Mouse (Mus musculus) right cerebral cortex, postnatal 4 days (tissue): ENCODE measurements around the gene Vwf.

Experiments used
- DNase-seq: peaks from one replicate; pipeline ENCODE4 v3.0.0-alpha.2; 2022

The Vwf gene

GRCm38 (mm10) chr6:125651335-125651734, 104.8 kb downstream of the Vwf start:
- no peak for DNase-seq

- DNase-seq = no peak
Observed at GRCm38 (mm10) chr6:125653416-125653815, 106.8 kb downstream of the Vwf start.

GRCm38 (mm10) chr6:125656921-125657320, 110.3 kb downstream of the Vwf start:
- DNase-seq = no peak

- no peak for DNase-seq
Observed at GRCm38 (mm10) chr6:125657966-125658365, 111.4 kb downstream of the Vwf start.

DNA sequence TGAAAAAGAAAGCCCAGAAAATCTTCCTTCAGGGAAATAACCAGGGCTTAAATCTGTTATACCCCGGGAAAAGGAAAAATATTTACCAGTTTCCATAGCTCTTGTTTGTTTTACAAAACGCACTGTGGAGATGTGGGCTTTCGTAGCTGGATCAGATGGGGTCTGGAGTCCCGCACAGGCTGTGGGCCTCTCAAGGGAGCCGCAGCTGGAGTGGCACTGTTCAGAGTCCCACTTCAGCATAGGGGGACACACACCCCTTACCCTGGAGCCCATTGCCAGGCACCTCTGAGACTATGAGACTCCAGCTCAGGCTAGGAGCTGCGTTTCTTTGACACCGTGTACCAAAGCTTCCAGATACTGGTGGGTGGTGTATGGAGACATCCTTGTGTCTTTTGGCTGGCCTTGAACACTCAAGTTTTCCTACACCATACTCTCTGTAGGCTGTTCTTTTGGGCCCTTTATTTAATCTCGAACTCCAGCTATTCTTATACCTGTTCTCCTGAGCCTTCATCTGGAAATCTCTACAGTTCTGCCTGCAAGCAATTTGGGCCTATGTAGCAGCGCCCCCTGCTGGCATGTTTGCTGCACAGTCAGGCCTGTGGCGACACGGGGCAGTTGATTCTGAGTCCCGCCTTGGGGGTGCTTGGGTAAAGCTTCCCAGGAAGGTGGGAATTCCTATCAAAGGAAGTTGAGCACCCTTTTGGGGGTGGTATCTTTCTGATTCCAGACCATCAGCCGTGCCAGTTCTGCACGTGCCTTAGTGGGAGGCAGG, 114.7 kb downstream of the Vwf start:
- peak; percentile 83 for DNase-seq

DNA sequence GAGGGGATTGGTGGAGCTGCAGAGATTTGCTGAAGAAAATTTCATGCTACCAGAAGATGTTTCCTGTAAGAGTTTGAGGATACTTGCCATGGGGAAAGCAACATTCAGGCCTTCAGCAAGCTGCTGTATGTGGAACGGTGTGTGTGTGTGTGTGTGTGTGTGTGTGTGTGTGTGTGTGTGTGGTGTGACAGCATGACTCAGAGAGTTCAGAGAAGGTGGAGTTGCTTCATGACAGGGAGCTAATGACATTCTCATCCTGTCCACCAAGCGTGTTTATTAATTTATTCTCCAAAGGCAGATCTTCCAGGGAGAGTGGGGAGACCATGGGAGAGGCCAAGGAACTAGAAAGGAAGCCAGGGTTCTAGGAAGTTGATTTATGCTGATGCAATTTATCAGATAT, 117.3 kb downstream of the Vwf start:
- no peak for DNase-seq

- DNase-seq = no peak
Observed at GRCm38 (mm10) chr6:125671835-125672234, 125.3 kb downstream of the Vwf start.

GRCm38 (mm10) chr6:125678492-125678891, 131.9 kb downstream of the Vwf start:
- DNase-seq = no peak

GRCm38 (mm10) chr6:125680613-125681012, 134.0 kb downstream of the Vwf start:
- DNase-seq = no peak

DNA sequence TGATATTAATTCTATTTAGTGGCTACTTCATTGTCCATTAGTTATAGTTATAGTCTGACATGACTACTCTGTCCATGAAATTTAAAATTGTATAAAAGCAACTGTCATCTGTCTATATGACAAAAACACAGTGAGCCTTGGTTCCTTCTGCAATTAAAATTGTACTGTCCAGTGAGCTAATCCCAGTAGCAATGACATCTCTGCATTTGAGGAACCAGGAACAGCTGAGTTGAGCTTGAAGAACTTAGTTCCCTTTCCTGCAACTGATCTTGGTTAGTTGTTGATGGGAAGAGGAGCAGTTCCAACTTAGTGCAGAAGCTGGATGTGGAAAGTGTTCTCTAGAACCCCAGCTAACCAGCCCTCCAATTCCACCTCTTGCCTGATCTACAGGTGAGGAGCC, 138.8 kb downstream of the Vwf start:
- DNase-seq = no peak

DNA sequence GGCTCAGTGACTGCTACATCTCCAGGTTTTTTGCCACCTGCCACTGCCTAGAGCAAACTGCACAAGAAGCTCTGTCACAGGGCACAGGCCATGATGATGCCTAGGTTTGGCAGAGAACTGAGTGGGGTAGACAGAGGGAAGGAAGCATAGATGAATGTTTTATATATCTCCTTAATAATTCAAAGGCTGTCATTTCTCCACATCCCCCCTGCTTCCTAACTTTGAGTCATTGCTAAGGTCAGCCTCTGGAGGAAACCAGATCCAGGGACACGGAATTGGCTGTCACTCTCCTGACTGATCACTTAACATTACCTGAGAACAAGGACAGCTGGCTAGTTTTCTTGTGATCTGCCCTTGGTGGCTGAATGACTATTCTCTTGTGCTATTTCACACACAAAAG, 141.4 kb downstream of the Vwf start:
- no peak for DNase-seq

DNA sequence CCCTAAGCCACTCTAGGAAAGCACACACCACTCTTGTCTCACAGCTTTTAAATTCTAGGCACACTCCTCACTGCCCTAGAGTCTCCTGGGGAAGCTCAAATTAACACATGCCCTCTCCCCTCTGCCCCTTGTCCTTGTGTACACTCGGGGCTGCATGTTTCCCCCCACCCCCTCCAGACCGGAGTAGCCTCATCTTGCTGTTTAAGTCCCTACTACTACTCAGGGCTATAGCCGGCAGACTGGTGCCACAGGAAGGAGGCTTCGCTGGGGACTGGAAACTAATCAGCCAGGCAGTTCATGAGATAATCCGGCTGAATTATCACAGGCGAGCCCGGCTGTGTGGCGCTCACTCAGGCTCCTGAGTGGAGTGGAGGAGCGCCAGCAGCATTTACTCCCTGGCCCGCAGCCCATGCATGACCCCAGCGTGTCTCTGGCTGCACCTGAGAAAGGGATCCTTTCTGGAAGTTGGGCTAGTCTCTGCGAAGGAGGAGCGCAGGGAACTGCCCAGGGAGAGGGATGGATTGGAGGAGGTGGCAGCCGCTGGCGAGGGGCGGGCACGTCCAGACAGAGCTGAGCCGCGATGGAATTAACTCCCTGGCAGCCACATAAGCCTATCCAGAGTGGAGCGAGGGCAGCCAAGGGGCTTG, 143.6 kb downstream of the Vwf start, which contains the start of gene Ano2:
Ano2 (plus strand) TSS at position 363 of the 647 bp plus-strand sequence.
- DNase-seq = peak; percentile 16

DNA sequence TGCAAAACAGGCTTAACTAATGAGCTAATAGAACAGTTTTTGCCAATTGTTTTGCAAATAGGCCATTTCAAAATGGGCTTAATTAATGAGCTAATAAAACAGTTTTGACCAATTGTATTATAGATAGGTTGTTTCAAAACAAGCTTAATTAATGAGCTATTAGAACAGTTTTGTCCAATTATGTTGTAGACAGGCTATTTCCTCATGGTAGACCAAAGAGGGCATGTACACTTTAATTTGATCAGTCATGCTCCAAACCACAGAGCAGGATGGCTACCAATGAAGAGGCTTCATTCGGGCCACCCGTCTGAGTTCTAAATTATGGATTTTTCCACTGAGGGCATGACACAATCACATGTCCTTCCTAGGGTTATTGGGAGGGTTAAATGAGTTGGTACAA, 154.6 kb downstream of the Vwf start:
- no peak for DNase-seq

DNA sequence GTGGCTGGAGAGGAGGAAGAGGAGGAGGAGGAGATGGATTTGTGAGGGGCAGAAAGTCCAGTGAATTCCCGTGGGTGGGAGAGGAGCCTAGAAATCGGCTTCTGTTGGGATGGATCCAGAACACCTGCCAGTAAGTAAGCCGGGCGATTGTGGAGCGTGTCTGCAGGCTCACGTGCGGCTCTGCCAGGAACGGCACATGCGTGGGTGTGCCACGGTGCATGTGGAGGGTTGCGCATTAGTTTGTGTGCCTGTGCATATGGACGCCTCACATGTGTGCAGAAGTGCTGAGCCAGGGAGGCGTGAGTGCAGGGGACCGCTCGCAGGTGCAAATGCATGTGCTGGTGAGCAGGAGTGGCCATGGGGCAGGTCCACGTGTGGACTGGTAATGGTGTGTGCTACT, 164.7 kb downstream of the Vwf start:
- DNase-seq = no peak

- DNase-seq = no peak
Observed at GRCm38 (mm10) chr6:125726408-125726807, 179.8 kb downstream of the Vwf start.

GRCm38 (mm10) chr6:125727484-125727911, 180.9 kb downstream of the Vwf start:
- no peak for DNase-seq

GRCm38 (mm10) chr6:125729471-125729870, 182.9 kb downstream of the Vwf start:
- DNase-seq = no peak

DNA sequence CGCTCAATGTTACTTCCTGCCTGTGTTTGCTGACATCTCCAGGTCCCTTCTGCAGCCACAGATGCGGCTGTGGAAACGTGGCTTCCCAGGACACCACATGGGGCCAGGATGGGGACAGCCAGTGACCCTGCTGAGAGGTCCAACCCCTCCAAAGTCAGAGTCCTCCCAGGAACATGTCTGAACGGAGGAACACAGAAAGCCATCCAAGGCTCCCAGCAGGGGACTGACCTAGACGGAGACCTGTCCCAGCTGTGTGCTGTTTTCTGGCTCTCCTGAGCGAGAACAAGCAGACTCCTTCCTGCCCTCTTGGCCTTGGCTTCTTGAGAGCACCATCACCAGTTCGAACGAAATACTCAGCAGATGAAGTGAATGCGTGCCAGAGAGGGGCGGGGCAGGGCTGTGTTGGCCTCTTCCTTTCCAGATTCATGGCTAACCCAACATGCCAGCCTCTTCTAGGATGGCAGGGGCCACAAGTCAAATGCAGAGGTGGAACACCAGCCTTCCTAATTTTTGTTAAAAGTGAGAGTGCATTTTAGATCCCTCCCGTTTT, 183.5 kb downstream of the Vwf start:
- DNase-seq = no peak
